Mouse (Mus musculus): ENCODE measurements around the gene Dyrk2. TPM values are rescaled to one million over a fixed set of nuclear protein-coding genes. Genes with fewer than 3 reads are reported as not detected.

Dyrk2 gene
- polyA plus RNA-seq (2014; fragmentation: Nextera tagmentation; extraction: Ambion mirVana), result 16.2 and 17.9 TPM in 2 replicates

- no peak; the same call in 1 of the 2 replicates for ATAC-seq (ENCODE audit: low FRiP score, low TSS enrichment)
- 5% methylated on average over 16 of the region's 16 CpGs for WGBS
These were observed at the start of gene Dyrk2 for GRCm38 (mm10) chr10:118870201-118870980. Gene Dyrk2, minus strand, starts transcription at chr10:118870209.

GRCm38 (mm10) chr10:118902625-118903024 lies 32.6 kb upstream of the Dyrk2 start:
- H3K9me3 ChIP-seq (ENCODE audit: control insufficient read depth, low read length), result no peaks in the 10 kb centered on the region
- no peak overlapping the region for H3K4me2 ChIP-seq (ENCODE audit: low read length)
- H3K9ac ChIP-seq (replicated peaks; ENCODE audit: low read length), result no peak overlapping the region
- no peak overlapping the region for H3K4me3 ChIP-seq (replicated peaks; ENCODE audit: low read depth, low read length)
- WGBS, result 80% methylated on average over 10 of the region's 10 CpGs
- DNase-seq (no peak), ATAC-seq (ENCODE audit: low FRiP score, low TSS enrichment) (no peak)
- no peaks in the 10 kb centered on the region for H3K27me3 ChIP-seq (ENCODE audit: control insufficient read depth, insufficient read depth, low read length)
- H3K36me3 ChIP-seq (ENCODE audit: control insufficient read depth, insufficient read depth, low read length), result no peaks in the 10 kb centered on the region
- H3K4me1 ChIP-seq (ENCODE audit: control insufficient read depth, insufficient read depth, low read length), result no peaks in the 10 kb centered on the region
- no peak overlapping the region for H3K27ac ChIP-seq (replicated peaks; ENCODE audit: low read depth, low read length)

More at GRCm38 (mm10) chr10:118870201-118870980, at the start of gene Dyrk2:
- no peaks in the 10 kb centered on the region for H3K27me3 ChIP-seq (ENCODE audit: control insufficient read depth, insufficient read depth, low read length)
- H3K4me1 ChIP-seq (ENCODE audit: control insufficient read depth, insufficient read depth, low read length), result peaks cover 26% of the 10 kb centered on the region
- H3K36me3 ChIP-seq (ENCODE audit: control insufficient read depth, insufficient read depth, low read length), result no peaks in the 10 kb centered on the region
- H3K9ac ChIP-seq (replicated peaks; ENCODE audit: low read length), result peak within 1 kb of the TSS; percentile 97
- peak within 1 kb of the TSS; percentile 95 for H3K4me3 ChIP-seq (replicated peaks; ENCODE audit: low read depth, low read length)
- peak within 1 kb of the TSS; percentile 97 for H3K27ac ChIP-seq (replicated peaks; ENCODE audit: low read depth, low read length)
- H3K9me3 ChIP-seq (ENCODE audit: control insufficient read depth, low read length), result no peaks in the 10 kb centered on the region
- H3K4me2 ChIP-seq (ENCODE audit: low read length), result peak within 1 kb of the TSS; percentile 95
- peak; percentile 63 for DNase-seq

GRCm38 (mm10) chr10:118893645-118894044 lies 23.6 kb upstream of the Dyrk2 start:
- no peaks in the 10 kb centered on the region for H3K36me3 ChIP-seq (ENCODE audit: control insufficient read depth, insufficient read depth, low read length)
- no peaks in the 10 kb centered on the region for H3K9me3 ChIP-seq (ENCODE audit: control insufficient read depth, low read length)
- ATAC-seq (ENCODE audit: low FRiP score, low TSS enrichment) (no peak), DNase-seq (no peak)
- no peak overlapping the region for H3K27ac ChIP-seq (replicated peaks; ENCODE audit: low read depth, low read length)
- H3K4me1 ChIP-seq (ENCODE audit: control insufficient read depth, insufficient read depth, low read length), result no peaks in the 10 kb centered on the region
- H3K4me3 ChIP-seq (replicated peaks; ENCODE audit: low read depth, low read length), result no peak overlapping the region
- no peak overlapping the region for H3K4me2 ChIP-seq (ENCODE audit: low read length)
- H3K9ac ChIP-seq (replicated peaks; ENCODE audit: low read length), result no peak overlapping the region
- no peaks in the 10 kb centered on the region for H3K27me3 ChIP-seq (ENCODE audit: control insufficient read depth, insufficient read depth, low read length)
- 84% methylated on average over 3 of the region's 3 CpGs for WGBS

GRCm38 (mm10) chr10:118884126-118884525 lies 14.1 kb upstream of the Dyrk2 start:
- Histone ChIP-seq H3K27ac (replicated peaks; ENCODE audit: low read depth, low read length) (no peak overlapping the region), H3K9me3 (ENCODE audit: control insufficient read depth, low read length) (no peaks in the 10 kb centered on the region), H3K4me3 (replicated peaks; ENCODE audit: low read depth, low read length) (no peak overlapping the region), H3K36me3 (ENCODE audit: control insufficient read depth, insufficient read depth, low read length) (no peaks in the 10 kb centered on the region), H3K9ac (replicated peaks; ENCODE audit: low read length) (no peak overlapping the region), H3K4me2 (ENCODE audit: low read length) (no peak overlapping the region), H3K27me3 (ENCODE audit: control insufficient read depth, insufficient read depth, low read length) (no peaks in the 10 kb centered on the region), H3K4me1 (ENCODE audit: control insufficient read depth, insufficient read depth, low read length) (no peaks in the 10 kb centered on the region)
- ATAC-seq (ENCODE audit: low FRiP score, low TSS enrichment) (no peak), DNase-seq (no peak)
- 89% methylated on average over 2 of the region's 2 CpGs for WGBS

- H3K27me3 ChIP-seq (ENCODE audit: control insufficient read depth, insufficient read depth, low read length), result no peaks in the 10 kb centered on the region
- no peak overlapping the region for H3K27ac ChIP-seq (replicated peaks; ENCODE audit: low read depth, low read length)
- WGBS, result 91% methylated on average over 11 of the region's 11 CpGs
- ATAC-seq (ENCODE audit: low FRiP score, low TSS enrichment), result no peak
- no peak overlapping the region for H3K9ac ChIP-seq (replicated peaks; ENCODE audit: low read length)
- no peaks in the 10 kb centered on the region for H3K36me3 ChIP-seq (ENCODE audit: control insufficient read depth, insufficient read depth, low read length)
- no peak overlapping the region for H3K4me3 ChIP-seq (replicated peaks; ENCODE audit: low read depth, low read length)
- DNase-seq, result no peak
- H3K9me3 ChIP-seq (ENCODE audit: control insufficient read depth, low read length), result no peaks in the 10 kb centered on the region
- no peak overlapping the region for H3K4me2 ChIP-seq (ENCODE audit: low read length)
- H3K4me1 ChIP-seq (ENCODE audit: control insufficient read depth, insufficient read depth, low read length), result no peaks in the 10 kb centered on the region
These were observed 13.3 kb upstream of the Dyrk2 start for GRCm38 (mm10) chr10:118883317-118883716.

GRCm38 (mm10) chr10:118882258-118882885 lies 12.4 kb upstream of the Dyrk2 start:
- Histone ChIP-seq H3K4me1 (ENCODE audit: control insufficient read depth, insufficient read depth, low read length) (no peaks in the 10 kb centered on the region), H3K4me2 (ENCODE audit: low read length) (no peak overlapping the region), H3K27me3 (ENCODE audit: control insufficient read depth, insufficient read depth, low read length) (no peaks in the 10 kb centered on the region), H3K27ac (replicated peaks; ENCODE audit: low read depth, low read length) (no peak overlapping the region), H3K9ac (replicated peaks; ENCODE audit: low read length) (no peak overlapping the region), H3K9me3 (ENCODE audit: control insufficient read depth, low read length) (no peaks in the 10 kb centered on the region), H3K36me3 (ENCODE audit: control insufficient read depth, insufficient read depth, low read length) (no peaks in the 10 kb centered on the region), H3K4me3 (replicated peaks; ENCODE audit: low read depth, low read length) (no peak overlapping the region)
- ATAC-seq (ENCODE audit: low FRiP score, low TSS enrichment) (no peak), DNase-seq (no peak)
- 93% methylated on average over 12 of the region's 12 CpGs for WGBS

GRCm38 (mm10) chr10:118880776-118881175 lies 10.8 kb upstream of the Dyrk2 start:
- H3K27me3 ChIP-seq (ENCODE audit: control insufficient read depth, insufficient read depth, low read length), result no peaks in the 10 kb centered on the region
- DNase-seq, result no peak
- H3K9ac ChIP-seq (replicated peaks; ENCODE audit: low read length), result no peak overlapping the region
- no peak overlapping the region for H3K27ac ChIP-seq (replicated peaks; ENCODE audit: low read depth, low read length)
- no peak overlapping the region for H3K4me3 ChIP-seq (replicated peaks; ENCODE audit: low read depth, low read length)
- H3K36me3 ChIP-seq (ENCODE audit: control insufficient read depth, insufficient read depth, low read length), result no peaks in the 10 kb centered on the region
- ATAC-seq (ENCODE audit: low FRiP score, low TSS enrichment), result no peak
- 55% methylated on average over 2 of the region's 2 CpGs for WGBS
- no peaks in the 10 kb centered on the region for H3K9me3 ChIP-seq (ENCODE audit: control insufficient read depth, low read length)
- no peaks in the 10 kb centered on the region for H3K4me1 ChIP-seq (ENCODE audit: control insufficient read depth, insufficient read depth, low read length)
- H3K4me2 ChIP-seq (ENCODE audit: low read length), result no peak overlapping the region

GRCm38 (mm10) chr10:118872196-118872595 lies 2.2 kb upstream of the Dyrk2 start:
- no peak for DNase-seq
- Histone ChIP-seq H3K4me2 (ENCODE audit: low read length) (no peak overlapping the region), H3K4me1 (ENCODE audit: control insufficient read depth, insufficient read depth, low read length) (peaks cover 10% of the 10 kb centered on the region), H3K9me3 (ENCODE audit: control insufficient read depth, low read length) (no peaks in the 10 kb centered on the region), H3K27me3 (ENCODE audit: control insufficient read depth, insufficient read depth, low read length) (no peaks in the 10 kb centered on the region), H3K27ac (replicated peaks; ENCODE audit: low read depth, low read length) (no peak overlapping the region), H3K4me3 (replicated peaks; ENCODE audit: low read depth, low read length) (no peak overlapping the region), H3K36me3 (ENCODE audit: control insufficient read depth, insufficient read depth, low read length) (no peaks in the 10 kb centered on the region), H3K9ac (replicated peaks; ENCODE audit: low read length) (no peak overlapping the region)
- 100% methylated on average over 2 of the region's 2 CpGs for WGBS
- ATAC-seq (ENCODE audit: low FRiP score, low TSS enrichment), result no peak

All from midbrain, embryonic 14.5 days (tissue).